Comparison of ENCODE assay signal across 9 mouse cellular contexts in the genomic region with DNA sequence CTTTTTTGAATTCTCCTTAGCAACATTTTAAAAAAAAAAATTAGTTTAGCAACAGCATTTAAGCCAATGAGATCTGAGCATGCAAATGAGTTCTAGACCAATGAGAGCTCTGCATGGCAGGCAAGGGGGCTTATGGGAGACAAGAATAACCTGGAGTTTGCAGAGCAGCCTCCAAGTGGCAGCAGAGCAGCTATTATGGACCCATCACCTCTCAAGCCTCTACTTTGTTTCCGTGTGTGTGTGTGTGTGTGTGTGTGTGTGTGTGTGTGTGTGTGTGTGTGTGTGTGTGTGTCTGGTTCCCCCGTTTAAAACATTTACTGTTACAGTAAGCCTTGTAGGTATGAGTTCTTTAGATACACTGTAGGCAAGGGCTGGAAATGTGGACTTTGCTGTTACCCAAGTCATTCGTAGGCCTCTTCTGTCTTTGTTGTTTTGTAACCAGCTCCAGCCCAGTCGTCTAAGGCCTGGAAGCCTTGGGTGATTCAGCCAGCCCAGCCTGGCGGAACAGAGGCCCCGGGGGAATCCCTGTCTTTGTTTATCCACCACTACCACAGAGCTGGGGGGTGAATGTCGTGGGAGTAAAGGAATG. TPM values are rescaled to one million over a fixed set of nuclear protein-coding genes. Genes with fewer than 3 reads are reported as not detected.
A peak's percentile ranks its signal among the peaks of the same experiment; 100 is the strongest.
DNase-seq lines count a peak whose midpoint lies in the region; ATAC-seq and TF ChIP-seq lines count a peak whose summit lies in the region.
"Had no signal": no experiment of that assay in that cellular context is flagged by ENCODE, and none has a peak within 500 bp of the region (broad histone marks: within the 10 kb centered on the region; RNA-seq: fewer than 3 reads in every experiment).

No protein-coding gene starts in this region.

- H3K4me1 ChIP-seq in CH12.LX (ENCODE audit: control insufficient read depth in 1 of 2, insufficient read depth in 2 of 2): peaks cover 13 to 38% of the 10 kb centered on the region in 2 experiments
- no peaks in the 10 kb centered on the region; the same call in 1 of the 2 replicates for H3K4me1 ChIP-seq in bone marrow, adult 2 months (ENCODE audit: control insufficient read depth, insufficient read depth, low read length)
- 0 out of 2 replicates have a peak, but pooled peaks cover 3% of the 10 kb centered on the region for H3K4me1 ChIP-seq in forebrain, embryonic 11.5 days (replicated peaks; ENCODE audit: control insufficient read depth, insufficient read depth, low read length)
- peaks cover 31% of the 10 kb centered on the region for H3K4me1 ChIP-seq in heart, postnatal 0 days (ENCODE audit: control insufficient read depth, insufficient read depth)
- H3K4me1 ChIP-seq in liver, embryonic 15.5 days (replicated peaks): peaks cover 6% of the 10 kb centered on the region
- peaks cover 36% of the 10 kb centered on the region for H3K4me1 ChIP-seq in neural tube, embryonic 13.5 days (replicated peaks)
- peaks cover 16% of the 10 kb centered on the region for H3K4me1 ChIP-seq in testis, adult 2 months (ENCODE audit: control insufficient read depth, insufficient read depth, low read length)

- ATAC-seq in forebrain, embryonic 11.5 days (replicated peaks; ENCODE audit: low FRiP score): peak; percentile 93
- ATAC-seq in heart, postnatal 0 days (ENCODE audit: insufficient read depth, low read depth): peak; percentile 90
- peak; percentile 77 for ATAC-seq in liver, embryonic 15.5 days (ENCODE audit: insufficient read depth)
- ATAC-seq in neural tube, embryonic 13.5 days (ENCODE audit: low read depth): peak; percentile 92

- dilution Hi-C loops in CH12.LX (cut with MboI; ENCODE audit: extremely low pct_ligation_motif_present, extremely low pct_unique_long_range_greater_than_20kb, low sequenced_read_pairs): no loop called here

- H3K9ac ChIP-seq in CH12.LX (ENCODE audit: insufficient read depth, low read depth): peak overlapping the region; percentile 45
- H3K9ac ChIP-seq in forebrain, embryonic 11.5 days (ENCODE audit: low read length): peak overlapping the region; percentile 30; the same call in 1 of the 2 replicates
- no peak overlapping the region for H3K9ac ChIP-seq in heart, postnatal 0 days (replicated peaks; ENCODE audit: low read depth, low read length)
- H3K9ac ChIP-seq in liver, embryonic 15.5 days: no peak overlapping the region
- no peak overlapping the region for H3K9ac ChIP-seq in neural tube, embryonic 13.5 days

- peak; percentile 57; the same call in 1 of the 2 replicates for TF ChIP-seq POLR2A in CH12.LX (IDR thresholded peaks at IDR 0.05; ENCODE audit: low read depth, low read length)
- no peak for TF ChIP-seq POLR2A in bone marrow, adult 2 months (IDR thresholded peaks at IDR 0.05; ENCODE audit: borderline replicate concordance, control insufficient read depth, low read depth, low read length)
- TF ChIP-seq POLR2A in testis, adult 2 months (IDR thresholded peaks at IDR 0.05; ENCODE audit: control insufficient read depth, low read depth, low read length): no peak

- DNase-seq in CH12.LX (ENCODE audit: extremely low read depth): peak; percentile 98
- DNase-seq in forebrain, embryonic 11.5 days (ENCODE audit: low spot score): peak; percentile 79
- DNase-seq in heart, postnatal 0 days (ENCODE audit: low spot score): peak; percentile 96
- peak; percentile 84 to 92 for DNase-seq in kidney, postnatal 25 days

- TF ChIP-seq CTCF in CH12.LX (conservative IDR thresholded peaks at IDR 0.05 in 1 of 2, IDR thresholded peaks at IDR 0.05 in 1 of 2; ENCODE audit: low read depth in 2 of 2, low read length in 2 of 2): peak; percentile 17 to 95; a peak in 3 of 4 replicates
- peak; percentile 41 for TF ChIP-seq CTCF in bone marrow, adult 2 months (IDR thresholded peaks at IDR 0.05; ENCODE audit: control insufficient read depth, insufficient read depth, low read length)
- peak; percentile 66 for TF ChIP-seq CTCF in heart, postnatal 0 days (IDR thresholded peaks at IDR 0.05; ENCODE audit: low read depth)
- TF ChIP-seq CTCF in testis, adult 2 months (IDR thresholded peaks at IDR 0.05; ENCODE audit: control insufficient read depth, insufficient read depth, insufficient replicate concordance, low read depth, low read length): peak; percentile 18; the same call in 1 of the 2 replicates

- H3K27me3 ChIP-seq in CH12.LX (replicated peaks): no peaks in the 10 kb centered on the region
- no peaks in the 10 kb centered on the region for H3K27me3 ChIP-seq in forebrain, embryonic 11.5 days (ENCODE audit: control insufficient read depth, insufficient read depth, low read length)
- no peaks in the 10 kb centered on the region for H3K27me3 ChIP-seq in heart, postnatal 0 days (ENCODE audit: control insufficient read depth, insufficient read depth, low read length)
- H3K27me3 ChIP-seq in liver, embryonic 15.5 days: no peaks in the 10 kb centered on the region
- no peaks in the 10 kb centered on the region for H3K27me3 ChIP-seq in neural tube, embryonic 13.5 days
- no peaks in the 10 kb centered on the region for H3K27me3 ChIP-seq in testis, adult 2 months (ENCODE audit: control insufficient read depth, insufficient read depth, low read length)

- WGBS in bone marrow, adult 2 months: 23% methylated on average over 7 of the region's 7 CpGs
- 31% methylated on average over 7 of the region's 7 CpGs for WGBS in forebrain, embryonic 11.5 days
- 28% methylated on average over 7 of the region's 7 CpGs for WGBS in heart, postnatal 0 days
- WGBS in liver, embryonic 15.5 days (ENCODE audit: insufficient replicate concordance): 18% methylated on average over 7 of the region's 7 CpGs
- WGBS in neural tube, embryonic 13.5 days: 25% methylated on average over 7 of the region's 7 CpGs

- peak overlapping the region; percentile 39; the same call in 1 of the 2 replicates for H3K27ac ChIP-seq in CH12.LX (ENCODE audit: insufficient read depth, low read depth)
- H3K27ac ChIP-seq in bone marrow, adult 2 months (ENCODE audit: control insufficient read depth, insufficient read depth, low read depth, low read length, poor library complexity): peak overlapping the region; percentile 43; the same call in 1 of the 2 replicates
- peak overlapping the region; percentile 65; the same call in 1 of the 2 replicates for H3K27ac ChIP-seq in forebrain, embryonic 11.5 days (ENCODE audit: low read depth, low read length)
- H3K27ac ChIP-seq in heart, postnatal 0 days (ENCODE audit: low read depth): peak overlapping the region; percentile 71
- no peak overlapping the region for H3K27ac ChIP-seq in liver, embryonic 15.5 days (replicated peaks)
- H3K27ac ChIP-seq in neural tube, embryonic 13.5 days (replicated peaks): peak overlapping the region; percentile 77
- peak overlapping the region; percentile 68 for H3K27ac ChIP-seq in testis, adult 2 months (ENCODE audit: control insufficient read depth, insufficient read depth, low read depth, low read length)

- in situ Hi-C loops in CH12.LX (cut with MboI; ENCODE audit: low pct_ligation_motif_present, low pct_unique_long_range_greater_than_20kb, low sequenced_read_pairs): loop anchor here (5.0 to 10.0 kb wide), 2 partner anchors 127 to 380 kb away; no protein-coding TSS in a partner anchor

- H3K9me3 ChIP-seq in CH12.LX (replicated peaks; ENCODE audit: low read length): no peaks in the 10 kb centered on the region
- no peaks in the 10 kb centered on the region for H3K9me3 ChIP-seq in forebrain, embryonic 11.5 days (ENCODE audit: control insufficient read depth, low read length)
- H3K9me3 ChIP-seq in heart, postnatal 0 days (replicated peaks; ENCODE audit: control insufficient read depth, low read length): no peaks in the 10 kb centered on the region
- no peaks in the 10 kb centered on the region for H3K9me3 ChIP-seq in liver, embryonic 15.5 days (replicated peaks)
- no peaks in the 10 kb centered on the region for H3K9me3 ChIP-seq in neural tube, embryonic 13.5 days

- peak; percentile 87 for TF ChIP-seq RAD21 in CH12.LX (IDR thresholded peaks at IDR 0.05; ENCODE audit: low read depth, low read length)

- H3K4me2 ChIP-seq in CH12.LX (ENCODE audit: insufficient read depth, low read depth, poor library complexity, severe bottlenecking): peak overlapping the region; percentile 75
- H3K4me2 ChIP-seq in forebrain, embryonic 11.5 days (ENCODE audit: low read depth, low read length, severe bottlenecking): no peak overlapping the region; the same call in 1 of the 2 replicates
- H3K4me2 ChIP-seq in heart, postnatal 0 days (ENCODE audit: low read depth, low read length): no peak overlapping the region
- H3K4me2 ChIP-seq in liver, embryonic 15.5 days: 0 out of 2 replicates have a peak overlapping the region, but pooled peaks have one; percentile 20
- peak overlapping the region; percentile 36 for H3K4me2 ChIP-seq in neural tube, embryonic 13.5 days

- H3K79me2 ChIP-seq in CH12.LX (replicated peaks; ENCODE audit: control insufficient read depth, extremely low read depth, insufficient read depth, poor library complexity, severe bottlenecking): no peaks in the 10 kb centered on the region

- peak; percentile 33; the same call in 1 of the 2 replicates for TF ChIP-seq EP300 in CH12.LX (IDR thresholded peaks at IDR 0.05; ENCODE audit: low read length)
- TF ChIP-seq EP300 in heart, postnatal 0 days (IDR thresholded peaks at IDR 0.05; ENCODE audit: low read depth): no peak

- no peaks in the 10 kb centered on the region for H3K36me3 ChIP-seq in CH12.LX (replicated peaks in 1 of 2; ENCODE audit: control insufficient read depth in 1 of 2, insufficient read depth in 1 of 2, low read length in 1 of 2)
- no peaks in the 10 kb centered on the region for H3K36me3 ChIP-seq in forebrain, embryonic 11.5 days (ENCODE audit: control insufficient read depth, insufficient read depth, low read length)
- peaks cover 42% of the 10 kb centered on the region for H3K36me3 ChIP-seq in heart, postnatal 0 days (replicated peaks; ENCODE audit: control insufficient read depth, insufficient read depth, low read length)
- no peaks in the 10 kb centered on the region for H3K36me3 ChIP-seq in liver, embryonic 15.5 days (replicated peaks)
- peaks cover 12% of the 10 kb centered on the region; the same call in 1 of the 2 replicates for H3K36me3 ChIP-seq in neural tube, embryonic 13.5 days
- no peaks in the 10 kb centered on the region for H3K36me3 ChIP-seq in testis, adult 2 months (ENCODE audit: control insufficient read depth, insufficient read depth, low read length)

- H3K4me3 ChIP-seq in CH12.LX (replicated peaks in 1 of 3; ENCODE audit: low read depth in 2 of 3, low read length in 2 of 3, poor library complexity in 1 of 3): no peak overlapping the region
- no peak overlapping the region for H3K4me3 ChIP-seq in bone marrow, adult 2 months (replicated peaks; ENCODE audit: control insufficient read depth, low read depth, low read length)
- no peak overlapping the region for H3K4me3 ChIP-seq in forebrain, embryonic 11.5 days (ENCODE audit: low read depth, low read length)
- H3K4me3 ChIP-seq in heart, postnatal 0 days (ENCODE audit: low read depth, low read length): no peak overlapping the region
- no peak overlapping the region for H3K4me3 ChIP-seq in liver, embryonic 15.5 days (replicated peaks)
- no peak overlapping the region for H3K4me3 ChIP-seq in neural tube, embryonic 13.5 days
- no peak overlapping the region; the same call in 1 of the 2 replicates for H3K4me3 ChIP-seq in testis, adult 2 months (ENCODE audit: control insufficient read depth, low read depth, low read length)

RNA-seq across cellular contexts. Expression of gene Fstl1, which starts 37.8 kb away (rescaled TPM):
- total RNA-seq in CH12.LX (2012; rRNA removed) (0.29 and 0.34 TPM in 2 replicates), CH12.LX (2014; rRNA removed) (0.59 and 1.2 TPM in 2 replicates)
- polyA plus RNA-seq in CH12.LX (2012; ENCODE audit: insufficient read length, low read depth): 0.80 and 0.87 TPM in 2 replicates
- 28.2 and 31.4 TPM in 2 replicates for polyA plus RNA-seq in bone marrow, adult 2 months (2011; ENCODE audit: insufficient read depth, insufficient read length, low replicate concordance, missing spikeins)
- 171 and 176 TPM in 2 replicates for polyA plus RNA-seq in forebrain, embryonic 11.5 days (2014; fragmentation: Nextera tagmentation; extraction: Ambion mirVana)
- total RNA-seq in heart, postnatal 0 days (2014; rRNA removed; ENCODE audit: low replicate concordance): 289 and 316 TPM in 2 replicates
- 271 and 272 TPM in 2 replicates for polyA plus RNA-seq in heart, postnatal 0 days (2015; fragmentation: Nextera tagmentation; extraction: Ambion mirVana)
- polyA plus RNA-seq in liver, embryonic 15.5 days (2015; fragmentation: Nextera tagmentation; extraction: Ambion mirVana): 18.7 and 18.8 TPM in 2 replicates
- 156 and 165 TPM in 2 replicates for polyA plus RNA-seq in neural tube, embryonic 13.5 days (2015; fragmentation: Nextera tagmentation; extraction: Ambion mirVana)
- 4.8 and 5.4 TPM in 2 replicates for polyA plus RNA-seq in testis, adult 2 months (2012; rRNA removed)

RNA-seq across cellular contexts. Expression of gene Gm36028, which starts 46.5 kb away (rescaled TPM):
- total RNA-seq in CH12.LX (2012; rRNA removed) (0.17 TPM in 1 of 2 replicates, not detected in the other), CH12.LX (2014; rRNA removed) (0.51 TPM in 1 of 2 replicates, not detected in the other)
- 0.22 TPM in 1 of 2 replicates, not detected in the other for polyA plus RNA-seq in CH12.LX (2012; ENCODE audit: insufficient read length, low read depth)
- polyA plus RNA-seq in bone marrow, adult 2 months (2011; ENCODE audit: insufficient read depth, insufficient read length, low replicate concordance, missing spikeins): not detected in 2 replicates
- polyA plus RNA-seq in forebrain, embryonic 11.5 days (2014; fragmentation: Nextera tagmentation; extraction: Ambion mirVana): 0.24 and 0.40 TPM in 2 replicates
- total RNA-seq in heart, postnatal 0 days (2014; rRNA removed; ENCODE audit: low replicate concordance): 3.7 and 8.4 TPM in 2 replicates
- polyA plus RNA-seq in heart, postnatal 0 days (2015; fragmentation: Nextera tagmentation; extraction: Ambion mirVana): 3.5 and 4.2 TPM in 2 replicates
- 0.09 TPM in 1 of 2 replicates, not detected in the other for polyA plus RNA-seq in liver, embryonic 15.5 days (2015; fragmentation: Nextera tagmentation; extraction: Ambion mirVana)
- polyA plus RNA-seq in neural tube, embryonic 13.5 days (2015; fragmentation: Nextera tagmentation; extraction: Ambion mirVana): 0.24 TPM in 1 of 2 replicates, not detected in the other
- polyA plus RNA-seq in testis, adult 2 months (2012; rRNA removed): 1.2 TPM in 2 replicates
- total RNA-seq: gastrocnemius, postnatal 4 days had no signal

RNA-seq across cellular contexts. Expression of gene Lrrc58, which starts 53.7 kb away (rescaled TPM):
- total RNA-seq in CH12.LX (2012; rRNA removed) (28.4 and 31.3 TPM in 2 replicates), CH12.LX (2014; rRNA removed) (29.0 and 30.8 TPM in 2 replicates)
- polyA plus RNA-seq in CH12.LX (2012; ENCODE audit: insufficient read length, low read depth): 15.9 and 17.4 TPM in 2 replicates
- 3.8 and 6.5 TPM in 2 replicates for polyA plus RNA-seq in bone marrow, adult 2 months (2011; ENCODE audit: insufficient read depth, insufficient read length, low replicate concordance, missing spikeins)
- polyA plus RNA-seq in forebrain, embryonic 11.5 days (2014; fragmentation: Nextera tagmentation; extraction: Ambion mirVana): 64.8 and 73.5 TPM in 2 replicates
- total RNA-seq in heart, postnatal 0 days (2014; rRNA removed; ENCODE audit: low replicate concordance): 57.6 and 69.2 TPM in 2 replicates
- 23.7 and 24.2 TPM in 2 replicates for polyA plus RNA-seq in heart, postnatal 0 days (2015; fragmentation: Nextera tagmentation; extraction: Ambion mirVana)
- 12.0 TPM in 2 replicates for polyA plus RNA-seq in liver, embryonic 15.5 days (2015; fragmentation: Nextera tagmentation; extraction: Ambion mirVana)
- 54.9 and 59.0 TPM in 2 replicates for polyA plus RNA-seq in neural tube, embryonic 13.5 days (2015; fragmentation: Nextera tagmentation; extraction: Ambion mirVana)
- polyA plus RNA-seq in testis, adult 2 months (2012; rRNA removed): 9.4 and 12.5 TPM in 2 replicates

Comparison
In these comparisons a context has a peak if more than half of its experiments do, and no peak if none do; other contexts are left out.
1. H3K4me2 ChIP-seq: peak in CH12.LX (single experiment), liver, embryonic 15.5 days (single experiment) and neural tube, embryonic 13.5 days (single experiment); none in forebrain, embryonic 11.5 days (single experiment) and heart, postnatal 0 days (single experiment).
2. H3K9ac ChIP-seq: peak in CH12.LX (single experiment) and forebrain, embryonic 11.5 days (single experiment); none in heart, postnatal 0 days (single experiment), liver, embryonic 15.5 days (single experiment) and neural tube, embryonic 13.5 days (single experiment).
3. Peak in every context shown above with its lines, with median percentiles within 50 percentile points of each other: DNase-seq, CTCF ChIP-seq and ATAC-seq.